Mouse (Mus musculus) intestine, embryonic 14.5 days (tissue): ENCODE measurements around the gene Nkpd1. TPM values are rescaled to one million over a fixed set of nuclear protein-coding genes. Genes with fewer than 3 reads are reported as not detected.

Source experiments
- ATAC-seq: fragments of 200-750 bp; cut with Nextera tagmentation; replicated peaks from 2 replicates; pipeline ENCODE4 v1.8.0; 2017; ENCODE audit warnings: low read depth, moderate number of reproducible peaks, moderate TSS enrichment, moderate library complexity; ENCODE audit not compliant: low FRiP score, low TSS enrichment
- DNase-seq: peaks from one replicate; pipeline ENCODE4 v3.0.0-alpha.2; 2018; ENCODE audit warnings: low spot score
- H3K27ac ChIP-seq: fragments of 300-500 bp; sonication (generic); 2 replicates; pipeline ENCODE4 v1.5.1; 2014; ENCODE audit warnings: low read depth, mild to moderate bottlenecking, control low read depth
- H3K27me3 ChIP-seq: fragments of 300-500 bp; sonication (generic); replicated peaks from 2 replicates; pipeline ENCODE4 v1.6.1; 2014; ENCODE audit warnings: low read length, control low read depth; ENCODE audit not compliant: control insufficient read depth, insufficient read depth
- H3K36me3 ChIP-seq: fragments of 300-500 bp; sonication (generic); 2 replicates; pipeline ENCODE4 v1.6.1; 2014; ENCODE audit warnings: low read length, control low read depth; ENCODE audit not compliant: control insufficient read depth, insufficient read depth
- H3K4me1 ChIP-seq: fragments of 300-500 bp; sonication (generic); replicated peaks from 2 replicates; pipeline ENCODE4 v1.6.1; 2014; ENCODE audit warnings: low read length, control low read depth, mixed read lengths; ENCODE audit not compliant: control insufficient read depth, insufficient read depth
- H3K4me2 ChIP-seq: fragments of 300-500 bp; sonication (generic); 2 replicates; pipeline ENCODE4 v1.6.1; 2014; ENCODE audit warnings: low read length
- H3K4me3 ChIP-seq: fragments of 300-500 bp; sonication (generic); 2 replicates; pipeline ENCODE4 v1.5.1; 2014; ENCODE audit warnings: low read depth, low read length, control low read depth, mixed read lengths
- H3K9ac ChIP-seq: fragments of 300-500 bp; sonication (generic); 2 replicates; pipeline ENCODE4 v1.6.1; 2014; ENCODE audit warnings: mild to moderate bottlenecking, low read length
- H3K9me3 ChIP-seq: fragments of 300-500 bp; sonication (generic); 2 replicates; pipeline ENCODE4 v1.6.1; 2016; ENCODE audit warnings: low read length, control low read depth; ENCODE audit not compliant: control insufficient read depth
- WGBS: fragments of 180-500 bp; shearing (Covaris S2); extraction: QIAGEN DNeasy Blood & Tissue Kit; methylation state at CpG from one replicate; pipeline ENCODE4 v1.1.7; 2014; 5-methylcytosine and 5-hydroxymethylcytosine counted together
- polyA plus RNA-seq: library from polyadenylated mRNA; unstranded; fragments of >200 nt; fragmentation: Nextera tagmentation; extraction: Ambion mirVana; gene quantifications from 2 replicates; pipeline ENCODE4 v1.2.1, GENCODE M21; 2014

Gene Nkpd1
- polyA plus RNA-seq, 1 experiment from 2014 or later, result 0.09 TPM

DNA sequence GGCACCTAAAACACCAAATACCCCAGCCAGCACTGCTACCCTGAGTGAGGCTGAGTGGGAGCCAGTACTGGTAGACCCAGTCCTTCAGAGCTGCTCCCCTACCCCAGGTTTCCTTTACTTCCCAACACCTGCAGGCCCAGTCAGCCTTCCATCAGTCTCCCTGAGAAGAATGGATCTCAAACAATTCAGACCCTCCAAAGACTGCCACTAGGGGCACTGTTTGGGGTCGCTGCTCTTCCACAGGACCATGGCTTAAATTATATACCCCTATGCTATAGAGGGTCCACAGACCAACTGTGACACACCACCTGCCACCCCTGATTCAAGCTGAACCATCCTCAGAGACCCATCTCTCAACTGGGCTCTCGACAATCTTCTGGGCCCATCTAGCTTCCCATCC, 41.3 kb downstream of the Nkpd1 start:
- no peak for ATAC-seq
- Histone ChIP-seq H3K4me1 (peaks cover 30% of the 10 kb centered on the region), H3K4me3 (no peak overlapping the region), H3K9me3 (no peaks in the 10 kb centered on the region), H3K27ac (no peak overlapping the region), H3K27me3 (no peaks in the 10 kb centered on the region), H3K4me2 (no peak overlapping the region), H3K36me3 (peaks cover 18% of the 10 kb centered on the region), H3K9ac (no peak overlapping the region)
- WGBS, result 41% methylated on average over 2 of the region's 2 CpGs
- DNase-seq, result no peak

GRCm38 (mm10) chr7:19560491-19561260, 43.0 kb downstream of the Nkpd1 start:
- 0 out of 2 replicates have a peak overlapping the region, but pooled peaks have one; percentile 40 for H3K27ac ChIP-seq
- DNase-seq, result no peak
- H3K27me3 ChIP-seq, result no peaks in the 10 kb centered on the region
- peaks cover 6% of the 10 kb centered on the region; the same call in 1 of the 2 replicates for H3K9me3 ChIP-seq
- peak overlapping the region; percentile 98 for H3K4me2 ChIP-seq
- H3K4me3 ChIP-seq, result peak overlapping the region; percentile 85
- WGBS, result 23% methylated on average over 11 of the region's 11 CpGs
- H3K9ac ChIP-seq, result peak overlapping the region; percentile 92
- ATAC-seq, result no peak
- peaks cover 30% of the 10 kb centered on the region for H3K4me1 ChIP-seq
- H3K36me3 ChIP-seq, result peaks cover 23% of the 10 kb centered on the region

DNA sequence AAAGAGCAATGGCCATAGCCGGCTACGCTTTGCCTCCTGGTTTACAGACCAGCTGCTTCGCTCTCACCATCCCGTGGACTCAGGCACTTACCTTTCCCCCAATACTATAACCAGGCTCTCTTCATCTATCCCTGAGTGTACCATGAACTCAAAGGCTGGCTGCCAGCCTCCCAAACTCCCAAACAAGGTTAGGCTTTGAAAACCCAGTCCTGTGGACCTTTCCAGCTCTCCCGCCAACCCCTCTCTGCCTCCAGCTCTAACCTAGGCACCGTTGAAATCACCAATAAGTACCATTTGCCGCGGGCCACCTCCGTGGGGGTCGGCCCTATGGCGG, 43.8 kb downstream of the Nkpd1 start:
- H3K4me1 ChIP-seq, result peaks cover 30% of the 10 kb centered on the region
- no peaks in the 10 kb centered on the region for H3K27me3 ChIP-seq
- no peak for DNase-seq
- H3K4me2 ChIP-seq, result peak overlapping the region; percentile 98
- peaks cover 6% of the 10 kb centered on the region; the same call in 1 of the 2 replicates for H3K9me3 ChIP-seq
- peak overlapping the region; percentile 89 for H3K27ac ChIP-seq
- peak overlapping the region; percentile 92 for H3K9ac ChIP-seq
- peak overlapping the region; percentile 85 for H3K4me3 ChIP-seq
- under 1% methylated on average over 11 of the region's 11 CpGs for WGBS
- no peak for ATAC-seq
- peaks cover 22% of the 10 kb centered on the region for H3K36me3 ChIP-seq

GRCm38 (mm10) chr7:19561765-19562642, 44.4 kb downstream of the Nkpd1 start:
- H3K4me3 ChIP-seq, result peak overlapping the region; percentile 85

DNA sequence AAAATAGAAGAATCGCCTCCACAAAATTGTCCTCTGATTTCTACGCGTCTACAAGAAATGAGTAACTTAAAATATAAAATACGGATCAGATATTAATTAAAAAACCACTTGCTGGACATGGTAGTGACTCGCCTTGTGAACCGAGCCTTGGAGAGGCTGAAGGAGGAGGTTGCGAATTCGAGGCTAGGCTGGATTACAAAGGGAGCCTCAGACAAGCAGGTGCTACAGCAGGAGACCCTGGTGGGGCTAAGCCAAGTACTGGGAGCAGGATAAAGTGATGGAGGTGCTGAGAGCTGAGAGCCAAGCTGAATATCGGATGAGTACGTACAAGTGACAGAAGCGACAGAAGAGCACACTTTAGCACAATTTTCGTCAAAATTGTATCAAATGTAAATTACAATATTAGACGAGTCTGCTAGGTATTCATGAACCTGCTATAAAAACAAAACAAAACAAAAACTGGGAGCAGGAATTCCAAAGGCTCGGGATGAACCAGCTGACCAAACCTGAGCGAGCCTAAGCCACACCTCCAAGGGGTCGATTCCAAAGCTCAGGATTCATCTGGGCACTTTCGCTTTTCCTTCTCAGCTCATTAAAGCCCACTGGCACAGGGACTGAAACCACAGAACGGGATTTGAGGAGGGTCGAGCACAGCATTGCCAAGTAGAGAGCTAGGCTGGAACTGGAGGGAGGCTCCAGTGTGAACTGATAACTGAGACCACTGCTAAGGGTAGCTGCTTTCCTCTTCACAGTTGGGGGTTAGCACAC, 45.2 kb downstream of the Nkpd1 start, which contains the start of gene Ppp1r37:
TSS of gene Ppp1r37 (minus strand) at position 434 of the 768 bp plus-strand sequence.
- Histone ChIP-seq H3K9ac (peak within 1 kb of the TSS; percentile 92), H3K36me3 (peaks cover 31% of the 10 kb centered on the region), H3K27me3 (no peaks in the 10 kb centered on the region), H3K27ac (peak within 1 kb of the TSS; percentile 89), H3K9me3 (peaks cover 6% of the 10 kb centered on the region; the same call in 1 of the 2 replicates), H3K4me1 (peaks cover 30% of the 10 kb centered on the region), H3K4me2 (peak within 1 kb of the TSS; percentile 98), H3K4me3 (peak within 1 kb of the TSS; percentile 85)
- 2% methylated on average over 19 of the region's 19 CpGs for WGBS
- no peak for DNase-seq
- 0 out of 2 replicates have a peak, but pooled peaks have one; percentile 21 for ATAC-seq

More at GRCm38 (mm10) chr7:19561765-19562642, 44.4 kb downstream of the Nkpd1 start:
- under 1% methylated on average over 102 of the region's 102 CpGs for WGBS
- DNase-seq (peak; percentile 98), ATAC-seq (peak; percentile 84)
- H3K27me3 ChIP-seq, result no peaks in the 10 kb centered on the region
- peak overlapping the region; percentile 89 for H3K27ac ChIP-seq
- H3K4me1 ChIP-seq, result peaks cover 30% of the 10 kb centered on the region
- peak overlapping the region; percentile 98 for H3K4me2 ChIP-seq
- H3K9me3 ChIP-seq, result peaks cover 6% of the 10 kb centered on the region; the same call in 1 of the 2 replicates
- H3K9ac ChIP-seq, result peak overlapping the region; percentile 92
- H3K36me3 ChIP-seq, result peaks cover 26% of the 10 kb centered on the region

DNA sequence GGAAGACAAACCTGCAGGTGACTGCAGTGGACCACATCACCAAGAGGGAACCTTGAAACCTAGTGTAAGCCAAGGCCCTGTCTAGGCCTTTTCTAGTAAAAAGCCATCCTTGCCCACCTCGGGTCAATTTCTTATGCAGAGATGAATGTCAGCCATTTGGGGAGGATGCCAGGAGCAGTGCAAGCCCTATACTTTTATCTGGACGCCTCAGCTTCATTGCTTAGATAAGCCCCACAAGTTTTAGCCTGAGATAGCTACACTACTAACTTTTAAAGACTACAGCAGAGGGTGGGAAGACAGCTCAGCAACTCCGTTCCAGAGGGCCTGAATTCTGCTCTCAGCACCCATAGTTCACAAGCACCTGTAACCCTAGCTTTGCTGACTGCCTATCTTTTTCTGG, 46.2 kb downstream of the Nkpd1 start:
- no peaks in the 10 kb centered on the region for H3K27me3 ChIP-seq
- peaks cover 26% of the 10 kb centered on the region for H3K4me1 ChIP-seq
- H3K27ac ChIP-seq, result no peak overlapping the region
- no peak overlapping the region for H3K4me2 ChIP-seq
- 83% methylated on average over 3 of the region's 3 CpGs for WGBS
- no peak overlapping the region for H3K9ac ChIP-seq
- no peak for ATAC-seq
- H3K4me3 ChIP-seq, result no peak overlapping the region
- peaks cover 33% of the 10 kb centered on the region for H3K36me3 ChIP-seq
- no peak for DNase-seq
- peaks cover 6% of the 10 kb centered on the region; the same call in 1 of the 2 replicates for H3K9me3 ChIP-seq

GRCm38 (mm10) chr7:19564455-19564854, 46.8 kb downstream of the Nkpd1 start:
- no peak overlapping the region for H3K4me3 ChIP-seq
- no peak overlapping the region for H3K4me2 ChIP-seq
- DNase-seq (no peak), ATAC-seq (no peak)
- no peak overlapping the region for H3K27ac ChIP-seq
- H3K9ac ChIP-seq, result no peak overlapping the region
- peaks cover 20% of the 10 kb centered on the region for H3K4me1 ChIP-seq
- WGBS, result 92% methylated on average over 4 of the region's 4 CpGs
- H3K27me3 ChIP-seq, result no peaks in the 10 kb centered on the region
- peaks cover 6% of the 10 kb centered on the region; the same call in 1 of the 2 replicates for H3K9me3 ChIP-seq
- H3K36me3 ChIP-seq, result peaks cover 39% of the 10 kb centered on the region

DNA sequence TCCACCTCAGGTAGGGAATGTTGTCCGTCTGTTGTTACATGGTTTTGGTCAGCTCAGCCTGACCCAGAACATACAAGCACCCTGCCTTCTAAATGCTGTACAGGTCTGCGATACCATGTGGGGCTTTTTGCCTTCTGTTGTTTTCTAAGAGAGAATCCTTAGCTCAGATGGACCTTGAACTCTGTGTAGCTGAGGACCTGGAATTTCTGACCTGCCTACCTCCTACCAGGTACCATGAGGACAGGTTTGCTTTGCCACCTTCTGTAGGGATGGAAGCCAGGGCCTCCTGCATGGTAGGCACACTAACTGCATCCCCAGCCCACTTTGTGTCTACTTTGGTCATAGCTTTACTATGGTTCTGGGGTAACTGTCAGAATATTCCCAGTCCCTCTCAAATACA, 48.2 kb downstream of the Nkpd1 start:
- H3K27me3 ChIP-seq, result no peaks in the 10 kb centered on the region
- no peak overlapping the region for H3K4me3 ChIP-seq
- WGBS, result 100% methylated on average over 2 of the region's 2 CpGs
- H3K9ac ChIP-seq, result no peak overlapping the region
- DNase-seq, result no peak
- no peak overlapping the region for H3K4me2 ChIP-seq
- H3K9me3 ChIP-seq, result peaks cover 6% of the 10 kb centered on the region; the same call in 1 of the 2 replicates
- H3K36me3 ChIP-seq, result peaks cover 52% of the 10 kb centered on the region
- H3K27ac ChIP-seq, result no peak overlapping the region
- H3K4me1 ChIP-seq, result peaks cover 7% of the 10 kb centered on the region
- ATAC-seq, result no peak
